Mouse (Mus musculus) cerebellum, adult 8-10 months (tissue): ENCODE measurements at regions not wholly inside any gene's neighbourhood (a gene's known extent, or its start where the extent isn't known, plus 50 kb on each side); places are given as distances from the start of the nearest gene placed in this dataset.

Source experiments
- DNase-seq: peaks from one replicate; pipeline ENCODE4 v3.0.0; 2022

DNA sequence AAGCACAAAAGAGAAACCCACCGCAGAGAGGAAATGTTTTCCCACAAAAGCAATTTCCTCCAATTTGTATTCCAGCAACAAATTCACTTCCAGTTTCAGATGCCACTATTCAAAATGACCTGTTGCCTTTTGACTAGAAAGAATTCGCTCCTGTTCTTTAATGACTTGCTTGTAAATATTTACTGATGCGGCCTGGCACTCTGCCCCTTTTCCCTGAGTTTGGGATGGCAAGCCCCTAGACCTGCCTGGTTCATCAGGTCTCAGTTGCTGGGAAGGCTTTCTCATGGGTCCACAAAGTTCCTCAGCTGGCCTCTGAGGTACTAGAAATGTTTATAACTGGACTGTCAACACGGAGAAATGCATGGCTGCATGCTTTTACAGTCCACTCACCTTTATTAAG is 161.7 kb upstream of the Phactr1 start:
- DNase-seq: no peak

DNA sequence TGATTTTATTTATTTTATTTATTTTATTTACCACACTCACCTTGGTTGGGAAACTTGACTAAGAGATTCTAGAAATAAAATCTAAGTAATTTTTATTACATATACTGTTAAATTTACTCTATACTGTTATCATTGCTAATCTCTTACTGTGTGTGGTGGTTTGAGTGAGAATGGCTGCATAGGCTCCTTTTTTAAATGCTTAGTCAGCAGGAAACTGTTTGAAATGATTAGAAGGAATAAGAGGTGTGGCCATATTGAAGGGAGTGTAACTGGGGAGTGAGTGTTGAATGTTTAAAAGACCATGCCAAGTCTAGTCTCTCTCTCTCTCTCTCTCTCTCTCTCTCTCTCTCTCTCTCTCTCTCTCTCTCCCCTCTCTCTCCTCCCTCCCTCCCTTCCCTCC is 157.9 kb upstream of the Phactr1 start:
- DNase-seq: no peak

DNA sequence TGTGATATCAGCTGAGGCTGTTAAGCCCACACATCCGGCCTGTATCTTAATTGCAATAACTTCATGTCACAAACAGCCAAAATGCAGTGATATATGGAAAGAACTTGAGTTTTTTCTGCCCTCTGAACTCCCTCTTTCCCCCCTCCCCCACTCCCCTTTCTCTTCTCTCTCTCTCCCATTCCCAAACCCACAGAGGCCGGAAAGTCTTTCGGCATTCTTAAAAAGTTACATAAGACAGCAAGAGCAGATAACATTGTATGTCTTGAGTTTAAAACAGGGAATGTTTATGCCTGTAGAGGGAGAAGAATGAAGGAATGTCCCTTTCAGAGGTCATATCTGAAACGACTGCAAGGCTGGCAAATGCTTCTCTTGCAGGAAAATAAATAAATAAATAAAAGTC is 154.3 kb upstream of the Phactr1 start:
- DNase-seq: no peak

DNA sequence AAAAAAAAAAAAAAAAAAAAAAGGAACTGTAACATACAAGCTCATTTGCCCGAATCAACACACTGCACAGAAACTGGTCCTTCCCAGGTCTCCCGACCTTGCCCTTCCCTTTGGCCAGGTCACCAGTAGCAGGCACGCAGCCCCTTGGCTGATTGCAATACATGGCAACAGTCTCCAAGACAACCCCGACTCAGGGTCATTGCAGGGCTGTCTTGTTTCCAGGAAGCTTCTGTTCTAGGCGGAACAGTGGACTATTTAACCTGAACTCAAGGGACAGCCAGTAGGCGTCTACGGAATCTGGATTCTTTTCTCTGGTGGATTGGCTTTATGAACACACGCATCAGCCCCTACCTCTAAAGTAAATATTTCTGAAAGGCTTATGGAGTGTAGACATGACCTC is 153.5 kb upstream of the Phactr1 start:
- DNase-seq: no peak

DNA sequence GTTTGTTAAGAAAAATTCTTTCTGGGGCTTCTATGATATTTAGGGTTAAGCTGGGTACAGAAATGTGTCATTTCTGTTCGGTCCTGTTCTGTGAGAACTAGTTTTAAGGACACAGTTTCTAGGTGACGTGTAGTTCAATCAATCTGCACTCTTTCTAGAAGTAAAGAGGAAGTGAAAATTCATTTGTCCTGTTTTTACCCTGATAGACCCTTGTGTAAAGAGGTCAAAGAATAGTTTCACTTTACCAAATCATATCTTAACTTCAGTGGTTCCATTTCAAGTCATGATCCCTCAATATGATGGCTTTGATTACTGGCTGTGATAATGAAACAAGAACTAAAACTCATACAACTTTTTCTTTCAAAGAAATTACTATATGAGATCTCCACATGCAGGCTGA is 152.3 kb upstream of the Phactr1 start:
- DNase-seq: no peak

DNA sequence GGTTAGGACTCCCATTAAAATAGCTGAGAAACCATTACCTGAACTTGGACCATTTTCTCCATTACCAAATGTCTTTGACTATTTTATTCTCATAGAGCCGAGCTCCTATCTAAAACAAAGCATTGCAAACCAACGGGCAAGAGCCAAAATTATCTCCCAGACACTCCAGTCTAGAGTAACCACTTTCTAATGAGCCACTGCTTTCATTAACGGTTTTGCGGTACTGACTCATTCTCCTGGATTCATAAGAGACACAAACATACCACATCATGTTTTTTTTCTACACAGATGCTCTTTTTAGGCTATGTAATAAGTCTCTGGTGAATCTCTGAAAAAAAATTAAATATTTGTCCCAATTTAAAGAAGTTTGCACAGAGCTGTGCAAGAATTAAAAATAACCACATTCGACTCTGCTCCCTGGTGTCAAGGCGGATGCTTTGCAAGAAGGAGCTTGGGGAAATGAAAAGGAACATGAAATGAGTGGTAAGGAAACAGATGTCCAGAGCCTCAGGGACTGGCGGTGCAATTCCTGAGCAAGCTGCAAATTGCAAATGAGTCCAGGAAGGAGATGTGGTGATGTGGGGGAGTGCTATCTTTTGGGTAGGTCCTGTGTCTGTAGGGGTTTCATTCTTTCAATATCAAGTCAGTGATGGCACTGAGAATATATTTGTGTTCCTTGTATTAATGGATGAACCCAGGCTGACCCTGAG is 143.8 kb upstream of the Phactr1 start:
- no peak for DNase-seq

DNA sequence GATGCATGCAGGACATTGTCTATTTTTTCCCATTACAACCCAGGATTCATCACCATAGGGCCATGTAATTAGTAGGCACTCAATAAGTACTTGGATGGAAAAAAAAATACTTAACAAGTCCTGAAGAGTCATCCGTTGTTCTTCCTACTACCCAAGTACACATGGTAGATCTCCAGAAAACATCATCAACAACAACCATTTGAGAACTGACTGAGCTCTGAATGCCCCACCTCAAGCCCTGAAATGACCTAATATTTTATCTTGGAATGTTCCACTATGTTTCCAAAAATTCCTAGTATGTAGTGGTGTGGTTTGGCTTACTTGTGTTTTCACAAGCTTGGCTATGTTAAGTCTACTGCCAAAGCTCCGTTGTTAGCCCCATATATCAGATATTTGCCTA is 142.4 kb upstream of the Phactr1 start:
- no peak for DNase-seq

DNA sequence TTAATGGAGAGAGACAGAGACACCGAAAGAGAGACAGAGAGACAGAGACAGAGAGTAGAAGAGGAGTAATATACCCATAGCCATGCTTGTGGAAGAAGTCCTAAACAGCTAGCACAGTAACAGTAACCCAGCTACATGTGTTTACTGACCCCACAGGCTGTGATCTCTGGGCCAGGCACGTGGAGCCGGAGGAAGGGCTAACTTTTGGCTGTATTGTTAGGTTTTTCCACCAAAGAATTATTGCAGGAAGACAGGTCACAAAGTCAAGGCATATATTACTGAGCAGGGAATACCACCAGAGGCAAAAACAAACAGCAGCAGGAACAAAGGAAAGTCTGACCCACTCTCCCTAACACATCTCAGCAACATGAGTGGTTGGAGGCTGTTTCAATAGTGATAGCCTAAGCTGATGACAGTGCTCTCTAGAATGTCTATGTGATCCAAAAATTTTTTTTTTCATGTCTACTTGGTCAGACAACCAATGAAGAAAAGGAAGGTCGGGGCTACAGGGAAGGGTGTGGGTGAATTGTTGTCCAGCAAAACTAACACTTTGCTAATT is 135.8 kb upstream of the Phactr1 start:
- DNase-seq: no peak

DNA sequence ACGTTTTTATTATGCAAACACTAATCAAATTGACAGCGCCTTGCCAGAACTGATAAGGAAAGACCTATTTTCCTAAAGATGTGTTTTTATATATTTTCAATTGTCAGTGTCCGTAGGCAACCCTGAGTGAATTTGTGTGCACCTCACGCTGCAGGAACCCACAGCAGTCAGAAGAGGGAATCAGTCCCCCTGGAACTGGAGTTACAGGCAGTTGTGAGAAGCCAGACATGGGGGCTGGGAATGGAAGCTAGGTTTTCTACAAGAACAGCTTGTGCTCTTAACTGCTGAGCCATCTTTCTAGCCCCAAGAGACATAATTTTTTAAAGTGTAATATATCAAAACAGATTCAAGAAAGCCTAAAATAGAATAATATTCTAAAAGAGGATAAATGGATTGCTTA is 134.0 kb upstream of the Phactr1 start:
- DNase-seq: no peak

DNA sequence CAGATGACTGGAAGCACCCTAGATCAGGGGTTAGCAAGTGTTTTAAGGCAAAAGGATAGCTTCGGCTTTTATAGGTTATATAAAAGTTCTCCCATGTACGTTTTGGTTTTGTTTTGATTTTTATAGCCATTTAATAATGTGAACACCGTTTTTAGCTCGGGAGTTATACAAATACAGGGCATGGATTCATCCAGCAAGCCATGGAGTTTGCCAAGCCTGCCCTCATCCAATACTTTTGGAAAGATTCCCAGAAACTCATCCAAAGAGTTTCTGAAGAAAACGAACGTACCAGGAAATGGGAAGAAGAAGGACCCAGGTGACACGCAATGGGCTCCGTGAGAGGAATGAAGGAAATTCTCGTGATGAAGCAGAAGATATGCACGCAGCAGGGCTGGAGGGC is 133.6 kb upstream of the Phactr1 start:
- DNase-seq: no peak

DNA sequence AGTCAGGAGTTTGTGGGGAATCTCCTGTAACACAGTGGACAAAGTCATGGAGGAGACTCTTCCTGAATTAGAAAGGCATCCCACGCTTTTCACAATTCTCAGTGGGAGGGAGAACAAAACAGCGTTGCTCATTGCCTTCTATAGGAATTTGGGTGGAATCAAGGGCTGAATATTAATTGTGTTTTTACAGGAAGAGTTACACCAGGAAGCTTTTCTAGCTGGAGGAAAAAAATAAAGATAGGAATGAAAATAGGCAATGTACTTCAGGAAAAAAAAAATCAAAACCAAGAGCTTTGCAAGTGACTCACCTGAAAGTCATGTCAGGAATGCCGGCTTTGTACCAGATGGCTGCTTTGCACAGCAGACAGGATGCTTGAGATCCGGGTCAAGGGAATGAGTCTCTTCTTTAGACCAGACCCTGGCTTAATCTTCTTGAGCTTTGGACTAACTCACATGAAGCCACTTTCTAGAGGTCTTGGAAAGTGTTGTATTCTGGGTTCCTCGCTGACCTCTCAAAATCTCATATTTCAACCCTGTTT is 131.3 kb upstream of the Phactr1 start:
- DNase-seq: no peak

DNA sequence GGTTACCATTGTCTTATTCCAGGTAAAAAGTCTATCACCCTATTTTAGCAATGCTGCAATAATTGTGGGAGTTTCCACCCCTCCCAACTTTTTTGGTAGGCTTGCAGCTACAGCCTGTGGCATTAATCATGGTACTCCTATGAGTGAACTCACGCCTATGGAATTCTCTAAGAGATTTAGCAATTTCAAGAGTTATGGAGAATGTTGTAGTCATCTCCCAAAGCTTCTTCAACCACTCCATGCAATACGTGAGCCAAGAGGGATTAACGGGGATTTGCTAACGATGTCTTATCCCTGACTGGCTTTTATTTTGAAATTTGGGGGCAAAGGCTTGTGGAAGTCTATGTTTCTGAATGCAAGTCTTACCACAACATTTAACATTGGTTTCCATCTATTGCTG is 125.5 kb upstream of the Phactr1 start:
- DNase-seq: no peak

DNA sequence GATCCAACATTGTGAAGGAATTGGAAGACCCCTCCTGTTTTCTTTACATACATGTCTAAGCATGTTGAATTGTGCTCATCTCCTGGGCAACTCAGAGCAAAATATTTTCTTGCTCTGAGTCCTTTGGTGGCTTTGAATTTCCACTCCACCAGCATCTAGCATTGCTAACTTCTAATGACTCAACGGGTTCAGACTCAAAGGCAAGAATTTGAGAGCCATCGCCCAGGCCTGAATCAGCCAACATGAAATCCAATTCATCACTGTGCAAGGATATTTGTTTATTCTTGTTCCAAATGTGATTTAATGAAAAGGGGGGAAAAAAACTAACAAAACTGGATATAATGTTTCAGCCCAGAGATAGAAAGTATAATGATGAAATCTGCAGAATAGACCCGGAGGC is 121.9 kb upstream of the Phactr1 start:
- DNase-seq: no peak

DNA sequence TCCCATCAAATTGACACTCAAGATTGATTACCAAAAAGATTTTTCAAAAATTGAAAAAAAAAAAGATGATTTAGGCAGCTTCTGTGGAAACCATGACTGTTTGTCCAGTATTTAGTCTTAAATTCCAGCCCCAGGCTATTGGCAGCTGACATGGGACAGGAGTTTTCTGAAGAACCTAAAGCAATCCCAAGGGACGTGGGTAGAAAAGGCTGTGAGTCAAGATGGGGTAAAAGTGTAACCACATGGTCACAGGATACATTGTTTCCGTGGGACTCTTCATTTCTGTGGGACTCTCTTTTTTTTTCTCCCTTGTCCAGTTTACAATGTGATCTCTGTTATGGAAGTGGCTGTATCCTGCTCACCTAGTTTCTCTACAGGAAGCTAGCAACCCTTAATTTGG is 119.0 kb upstream of the Phactr1 start:
- no peak for DNase-seq

DNA sequence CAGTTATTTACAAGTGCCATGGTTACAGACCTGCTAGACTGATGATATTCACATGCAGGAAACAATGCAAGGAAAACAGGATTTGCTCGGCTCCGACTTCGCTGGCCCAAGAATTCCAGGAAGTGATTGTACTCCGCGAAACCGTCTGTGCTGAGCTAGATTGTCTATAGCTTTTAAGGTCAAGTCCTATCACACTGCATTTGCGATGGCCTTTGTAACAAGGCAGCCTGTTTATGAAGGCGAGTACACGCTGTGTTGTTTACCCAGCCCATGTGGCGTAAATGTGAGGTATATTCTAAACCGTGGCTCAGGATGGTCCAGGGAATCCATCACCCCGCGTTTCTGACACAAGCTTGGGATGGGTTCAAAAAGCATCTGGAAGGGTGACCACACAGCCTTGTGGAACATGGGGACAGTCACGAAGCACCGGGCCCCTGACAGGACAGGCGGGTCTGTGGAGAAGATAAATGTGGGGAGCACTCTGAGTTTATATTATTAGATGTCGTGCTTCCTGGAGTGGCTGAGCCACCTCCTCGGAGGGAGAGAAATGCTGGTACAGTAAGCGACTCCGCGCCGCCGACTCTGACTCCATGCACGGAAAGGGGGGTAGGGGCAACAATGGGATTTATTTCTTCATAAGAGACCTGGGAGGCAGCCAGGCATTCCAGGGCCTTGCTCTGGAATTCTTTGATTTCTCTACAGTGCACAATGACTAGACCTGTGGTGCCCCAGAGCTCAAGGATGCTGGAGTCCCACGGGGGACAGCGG is 114.9 kb upstream of the Phactr1 start:
- no peak for DNase-seq

DNA sequence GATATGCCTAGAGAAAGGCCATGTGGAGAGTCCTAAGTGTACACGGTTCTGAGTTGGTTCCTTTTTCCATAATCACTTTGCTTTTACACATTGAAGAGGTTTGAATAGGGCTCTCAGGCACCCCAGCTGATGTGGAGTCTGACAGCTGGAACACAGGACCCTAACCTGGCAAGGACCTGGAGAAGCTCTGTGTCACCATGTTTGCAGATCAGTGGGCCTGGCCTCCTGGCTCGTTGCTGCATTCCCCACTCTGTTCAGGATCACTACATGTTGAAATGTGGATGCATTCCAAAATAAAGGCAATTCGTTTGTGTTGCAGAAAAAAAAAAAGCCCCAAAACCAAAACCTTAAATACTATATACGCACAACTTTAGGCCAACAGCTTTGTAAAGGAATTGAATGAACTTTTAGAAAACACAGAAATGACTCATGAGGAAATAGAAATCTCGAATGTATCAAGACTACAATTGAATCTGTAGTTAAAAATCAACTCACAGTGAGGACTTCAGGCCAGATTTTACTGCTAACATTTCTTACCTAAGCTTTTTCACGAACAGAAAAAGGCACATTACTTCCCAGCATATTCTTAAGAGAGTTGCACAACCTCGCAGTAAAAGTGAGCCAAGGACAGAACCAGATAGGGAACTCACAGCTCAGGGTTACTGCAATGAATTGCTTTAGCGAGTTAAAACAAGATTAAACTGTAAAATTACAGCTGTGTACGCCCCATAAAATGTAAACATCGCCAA is 109.6 kb upstream of the Phactr1 start:
- DNase-seq: no peak

DNA sequence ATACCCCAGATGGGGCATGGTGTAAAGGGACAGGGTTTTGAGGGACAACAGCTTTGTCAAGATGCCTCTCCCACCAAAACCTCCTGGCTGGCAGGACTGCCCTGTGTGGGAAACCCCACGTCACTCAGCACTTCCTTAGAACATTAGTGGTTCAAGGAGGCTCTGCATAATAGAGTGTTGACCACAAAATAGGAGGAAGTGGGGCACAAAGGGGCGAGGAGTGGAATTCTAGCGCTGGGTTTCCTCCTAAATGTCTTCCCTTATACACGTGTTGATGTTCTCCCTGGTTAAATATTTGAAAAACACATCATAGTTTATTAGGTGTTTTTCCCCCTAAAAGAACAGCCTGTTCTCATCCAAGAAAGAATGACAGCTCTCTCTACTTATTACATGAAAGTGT is 106.2 kb upstream of the Phactr1 start:
- no peak for DNase-seq

DNA sequence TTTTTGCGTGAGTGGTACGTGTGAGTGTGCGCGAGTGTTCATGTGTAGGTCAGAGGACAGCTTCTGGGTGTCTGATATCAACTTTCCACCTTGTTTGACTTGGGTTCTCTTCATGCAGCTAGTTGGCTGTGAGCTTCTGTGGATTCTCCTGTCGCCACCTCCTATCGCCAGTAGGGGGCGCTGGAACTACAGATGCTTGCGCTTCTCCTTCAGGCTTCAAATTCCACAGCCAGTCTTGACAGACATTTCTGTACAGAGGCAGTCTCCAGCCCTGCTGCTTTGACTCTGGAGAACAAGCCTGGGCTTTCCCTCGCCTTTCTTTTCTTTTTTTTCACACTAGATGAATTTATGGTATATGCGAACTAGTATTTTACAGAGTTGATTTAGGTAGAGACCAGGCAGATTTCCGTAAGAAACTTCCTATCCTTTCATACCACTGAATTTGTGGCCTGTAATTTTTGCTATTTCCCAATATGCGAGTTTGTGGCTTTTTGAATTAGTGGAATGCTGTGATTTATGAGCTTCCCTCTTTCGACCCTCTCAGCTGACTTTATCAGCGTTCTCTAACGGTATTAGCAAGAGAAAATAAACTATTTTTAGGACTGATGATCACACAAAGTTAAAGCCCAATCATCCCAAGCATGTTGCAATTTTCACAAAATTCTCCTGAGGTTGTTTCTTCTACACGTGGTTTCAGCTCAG is 104.5 kb upstream of the Phactr1 start:
- peak; percentile 64 for DNase-seq

DNA sequence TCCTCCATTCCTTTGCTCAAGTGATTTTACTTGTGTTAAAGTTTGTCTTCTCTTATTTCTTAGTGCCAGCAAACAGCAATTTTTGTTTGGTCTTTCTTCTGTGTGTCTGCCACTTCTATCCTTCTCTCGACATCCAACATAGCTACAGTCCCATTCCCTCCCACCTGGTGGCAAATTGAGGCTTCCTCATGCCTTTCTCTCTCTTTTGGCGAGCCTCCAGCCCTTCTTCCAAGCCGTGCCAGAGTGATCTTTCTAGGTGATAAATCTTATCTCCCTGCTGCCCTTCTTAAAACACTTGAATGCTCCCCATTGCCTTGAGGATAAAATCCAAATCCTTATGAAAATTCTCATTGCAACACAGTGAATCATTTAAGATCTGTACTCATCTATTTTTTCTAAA is 101.0 kb upstream of the Phactr1 start:
- DNase-seq: no peak

DNA sequence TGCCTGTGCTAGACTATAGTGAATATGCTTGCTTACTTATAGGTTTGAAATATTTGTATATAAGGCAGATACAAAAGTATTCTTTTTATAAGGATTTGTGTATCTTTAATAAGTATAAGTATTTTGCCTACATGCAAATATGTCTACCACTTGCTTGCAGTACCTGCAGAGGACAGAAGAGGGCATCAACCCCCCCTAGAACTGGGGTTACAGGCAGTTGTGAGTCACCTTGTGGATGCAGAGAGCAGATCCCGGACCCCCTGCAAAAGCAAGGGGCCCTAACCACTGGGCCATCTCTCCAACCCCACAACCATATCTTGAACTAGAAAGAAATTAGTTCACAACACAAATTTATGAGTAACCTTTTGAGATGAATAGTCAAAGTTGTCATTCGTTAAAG is 91.3 kb upstream of the Phactr1 start:
- DNase-seq: no peak

DNA sequence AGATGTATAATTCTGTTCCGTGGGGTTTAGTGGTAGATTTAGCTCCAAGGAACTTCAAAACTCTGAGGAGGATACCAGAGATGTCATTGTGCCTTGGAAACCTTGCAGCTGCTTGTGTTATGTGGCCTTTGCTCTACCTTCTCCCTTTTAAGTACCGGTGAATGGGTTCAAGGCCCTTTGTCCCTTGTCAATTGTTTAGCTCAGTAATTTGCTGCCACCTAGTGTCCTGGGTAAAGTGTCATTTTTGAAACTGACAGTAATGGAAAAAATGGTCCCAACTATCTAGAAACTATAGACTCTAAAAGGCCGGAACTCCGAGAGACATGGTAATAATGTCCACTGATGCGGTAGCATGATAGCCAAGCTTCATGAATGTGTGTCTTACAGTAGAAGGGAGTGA is 90.8 kb upstream of the Phactr1 start:
- DNase-seq: no peak

DNA sequence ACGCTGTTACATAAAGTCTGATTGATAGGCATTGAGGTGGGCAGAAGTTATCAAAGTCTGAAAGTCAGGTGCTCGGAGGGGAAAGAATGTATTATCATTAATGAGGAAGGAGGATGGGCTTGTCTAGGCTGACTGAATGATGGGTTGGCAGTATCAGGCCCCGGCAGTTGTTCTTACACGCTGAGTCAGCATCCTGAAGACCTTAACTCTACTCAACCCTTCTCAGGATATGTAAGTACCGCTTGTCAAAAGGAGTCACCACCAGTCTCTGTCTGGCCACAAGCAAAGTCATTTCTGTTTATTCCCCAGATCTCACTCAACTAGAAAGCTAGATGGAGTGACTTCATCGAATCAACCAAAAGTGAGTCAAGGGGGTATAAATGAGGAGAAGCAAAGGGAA is 90.0 kb upstream of the Phactr1 start:
- no peak for DNase-seq

DNA sequence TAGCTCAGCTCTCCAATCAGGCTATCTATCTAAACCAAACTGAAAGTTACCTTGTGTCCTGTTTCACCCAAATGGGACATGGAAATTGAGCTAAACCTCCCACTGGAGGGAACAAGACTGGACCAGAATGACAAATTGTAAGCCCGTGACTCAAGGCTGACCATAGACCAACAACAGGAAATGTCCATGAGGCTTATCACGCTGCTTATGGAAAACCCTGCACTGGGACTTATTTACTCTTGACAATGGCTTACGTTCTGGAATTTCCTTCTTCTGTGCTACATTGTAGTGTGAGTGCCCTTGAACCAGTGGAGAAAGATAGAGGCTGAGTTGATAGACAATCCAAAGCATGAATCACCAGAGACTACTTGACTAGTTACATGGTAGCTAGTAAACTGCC is 87.5 kb upstream of the Phactr1 start:
- DNase-seq: no peak
